8 mouse cellular contexts compared by ENCODE assay signal in genomic region chr4:53196058-53196771, GRCm38 (mm10). TPM values are rescaled to one million over a fixed set of nuclear protein-coding genes. Genes with fewer than 3 reads are reported as not detected.
A peak's percentile ranks its signal among the peaks of the same experiment; 100 is the strongest.
DNase-seq lines count a peak whose midpoint lies in the region; ATAC-seq and TF ChIP-seq lines count a peak whose summit lies in the region.

No protein-coding gene starts in this region.

- 15% methylated on average over 24 of the region's 24 CpGs for WGBS in forebrain, embryonic 14.5 days
- WGBS in liver, embryonic 15.5 days (ENCODE audit: insufficient replicate concordance): 22% methylated on average over 24 of the region's 24 CpGs
- 20% methylated on average over 24 of the region's 24 CpGs for WGBS in neural tube, embryonic 11.5 days
- 15% methylated on average over 24 of the region's 24 CpGs for WGBS in stomach, embryonic 16.5 days

- ATAC-seq in forebrain, embryonic 14.5 days: peak; percentile 99
- ATAC-seq in liver, embryonic 15.5 days (ENCODE audit: insufficient read depth): peak; percentile 79
- ATAC-seq in neural tube, embryonic 11.5 days (ENCODE audit: insufficient read depth, low FRiP score, low TSS enrichment): peak; percentile 96
- peak; percentile 96 for ATAC-seq in stomach, embryonic 16.5 days (ENCODE audit: insufficient read depth, low FRiP score)

- peak; percentile 91 for DNase-seq in cerebellum, adult 11-12 months
- DNase-seq in forebrain, embryonic 14.5 days (ENCODE audit: low spot score): peak; percentile 97
- peak; percentile 94 to 95 for DNase-seq in heart, postnatal 10 days
- DNase-seq in kidney, postnatal 4 days: peak; percentile 93
- peak; percentile 90 for DNase-seq in neural tube, embryonic 11.5 days (ENCODE audit: low spot score)

- TF ChIP-seq POLR2A in ES-Bruce4 (IDR thresholded peaks at IDR 0.05; ENCODE audit: insufficient read depth, low read length): no peak

- H3K36me3 ChIP-seq in ES-Bruce4 (ENCODE audit: control insufficient read depth, insufficient read depth, low read length, poor library complexity, severe bottlenecking): no peaks in the 10 kb centered on the region
- H3K36me3 ChIP-seq in forebrain, embryonic 14.5 days (ENCODE audit: control insufficient read depth, insufficient read depth, low read length): no peaks in the 10 kb centered on the region
- H3K36me3 ChIP-seq in liver, embryonic 15.5 days (replicated peaks): no peaks in the 10 kb centered on the region
- no peaks in the 10 kb centered on the region for H3K36me3 ChIP-seq in neural tube, embryonic 11.5 days (ENCODE audit: control insufficient read depth, insufficient read depth, low read length)
- no peaks in the 10 kb centered on the region for H3K36me3 ChIP-seq in stomach, embryonic 16.5 days (ENCODE audit: control insufficient read depth, insufficient read depth, low read length)

- intact Hi-C loops in heart, postnatal 10 days (cut with DNase I): loop anchor here (1.0 to 2.0 kb wide), 2 partner anchors 23 to 36 kb away; no protein-coding TSS in a partner anchor

- no peak overlapping the region for H3K9ac ChIP-seq in ES-Bruce4 (ENCODE audit: low read depth, poor library complexity, severe bottlenecking)
- H3K9ac ChIP-seq in forebrain, embryonic 14.5 days (ENCODE audit: low read length): peak overlapping the region; percentile 41; the same call in 1 of the 2 replicates
- no peak overlapping the region for H3K9ac ChIP-seq in liver, embryonic 15.5 days
- peak overlapping the region; percentile 16 for H3K9ac ChIP-seq in neural tube, embryonic 11.5 days (ENCODE audit: low read length)
- H3K9ac ChIP-seq in stomach, embryonic 16.5 days (ENCODE audit: low read length): peak overlapping the region; percentile 58

- no peak for TF ChIP-seq CTCF in ES-Bruce4 (IDR thresholded peaks at IDR 0.05; ENCODE audit: low read depth, low read length)

- TF ChIP-seq EP300 in ES-Bruce4 (IDR thresholded peaks at IDR 0.05; ENCODE audit: insufficient read depth, low read depth, low read length): 0 out of 2 replicates have a peak, but pooled peaks have one; percentile 13

- peak overlapping the region; percentile 21 for H3K4me3 ChIP-seq in ES-Bruce4 (ENCODE audit: low read depth, low read length)
- peak overlapping the region; percentile 38 for H3K4me3 ChIP-seq in forebrain, embryonic 14.5 days (ENCODE audit: low read depth, low read length)
- peak overlapping the region; percentile 44 for H3K4me3 ChIP-seq in liver, embryonic 15.5 days (replicated peaks)
- H3K4me3 ChIP-seq in neural tube, embryonic 11.5 days (ENCODE audit: low read depth, low read length): peak overlapping the region; percentile 11
- H3K4me3 ChIP-seq in stomach, embryonic 16.5 days (replicated peaks; ENCODE audit: low read length): peak overlapping the region; percentile 52

- H3K27me3 ChIP-seq in ES-Bruce4 (ENCODE audit: control insufficient read depth, insufficient read depth, low read length, poor library complexity, severe bottlenecking): no peaks in the 10 kb centered on the region
- H3K27me3 ChIP-seq in forebrain, embryonic 14.5 days (replicated peaks; ENCODE audit: control insufficient read depth, insufficient read depth, low read length): no peaks in the 10 kb centered on the region
- H3K27me3 ChIP-seq in liver, embryonic 15.5 days: no peaks in the 10 kb centered on the region
- no peaks in the 10 kb centered on the region for H3K27me3 ChIP-seq in neural tube, embryonic 11.5 days (ENCODE audit: control insufficient read depth, insufficient read depth, low read length)
- no peaks in the 10 kb centered on the region for H3K27me3 ChIP-seq in stomach, embryonic 16.5 days (ENCODE audit: control insufficient read depth, insufficient read depth, low read length)

- no peaks in the 10 kb centered on the region for H3K4me1 ChIP-seq in ES-Bruce4 (ENCODE audit: control insufficient read depth, insufficient read depth, low read length)
- peaks cover 6% of the 10 kb centered on the region; the same call in 1 of the 2 replicates for H3K4me1 ChIP-seq in forebrain, embryonic 14.5 days (ENCODE audit: control insufficient read depth, insufficient read depth, low read length)
- H3K4me1 ChIP-seq in liver, embryonic 15.5 days (replicated peaks): peaks cover 11% of the 10 kb centered on the region
- H3K4me1 ChIP-seq in neural tube, embryonic 11.5 days (ENCODE audit: control insufficient read depth, insufficient read depth, low read length): no peaks in the 10 kb centered on the region
- H3K4me1 ChIP-seq in stomach, embryonic 16.5 days (ENCODE audit: control insufficient read depth, insufficient read depth, low read length): no peaks in the 10 kb centered on the region

- no peaks in the 10 kb centered on the region for H3K9me3 ChIP-seq in ES-Bruce4 (replicated peaks; ENCODE audit: control insufficient read depth, insufficient read depth, low read length, poor library complexity, severe bottlenecking)
- no peaks in the 10 kb centered on the region for H3K9me3 ChIP-seq in forebrain, embryonic 14.5 days (replicated peaks; ENCODE audit: control insufficient read depth, low read length)
- H3K9me3 ChIP-seq in liver, embryonic 15.5 days (replicated peaks): no peaks in the 10 kb centered on the region
- H3K9me3 ChIP-seq in neural tube, embryonic 11.5 days (ENCODE audit: control insufficient read depth, low read length): no peaks in the 10 kb centered on the region
- H3K9me3 ChIP-seq in stomach, embryonic 16.5 days (replicated peaks; ENCODE audit: control insufficient read depth, low read length): no peaks in the 10 kb centered on the region

- peak overlapping the region; percentile 47 for H3K4me2 ChIP-seq in forebrain, embryonic 14.5 days (ENCODE audit: low read length)
- H3K4me2 ChIP-seq in liver, embryonic 15.5 days: peak overlapping the region; percentile 55
- H3K4me2 ChIP-seq in neural tube, embryonic 11.5 days (ENCODE audit: low read depth): peak overlapping the region; percentile 15; the same call in 1 of the 2 replicates
- peak overlapping the region; percentile 51 for H3K4me2 ChIP-seq in stomach, embryonic 16.5 days (ENCODE audit: low read depth, low read length)

- H3K27ac ChIP-seq in ES-Bruce4 (ENCODE audit: insufficient read depth, low read length): no peak overlapping the region
- H3K27ac ChIP-seq in forebrain, embryonic 14.5 days (ENCODE audit: low read depth, low read length): no peak overlapping the region
- H3K27ac ChIP-seq in liver, embryonic 15.5 days (replicated peaks): no peak overlapping the region
- H3K27ac ChIP-seq in neural tube, embryonic 11.5 days (ENCODE audit: low read depth, low read length): no peak overlapping the region
- 0 out of 2 replicates have a peak overlapping the region, but pooled peaks have one; percentile 20 for H3K27ac ChIP-seq in stomach, embryonic 16.5 days (ENCODE audit: low read length)

RNA-seq across cellular contexts. Expression of gene Abca1, which starts 36.5 kb away (rescaled TPM):
- 2.4 and 2.6 TPM in 2 replicates for polyA plus RNA-seq in ES-Bruce4 (2011; ENCODE audit: insufficient read depth, insufficient read length, low read depth, missing spikeins)
- 9.6 and 12.3 TPM in 2 replicates for polyA plus RNA-seq in forebrain, embryonic 14.5 days (2014; fragmentation: Nextera tagmentation; extraction: Ambion mirVana)
- total RNA-seq in heart, postnatal 10 days (2021): 10 to 100 TPM; 16.1 to 18.2 TPM
- 11.5 and 14.8 TPM in 2 replicates for polyA plus RNA-seq in liver, embryonic 15.5 days (2015; fragmentation: Nextera tagmentation; extraction: Ambion mirVana)
- 9.2 and 11.0 TPM in 2 replicates for polyA plus RNA-seq in neural tube, embryonic 11.5 days (2014; fragmentation: Nextera tagmentation; extraction: Ambion mirVana)
- polyA plus RNA-seq in stomach, embryonic 16.5 days (2015; fragmentation: Nextera tagmentation; extraction: Ambion mirVana): 4.9 and 6.1 TPM in 2 replicates

Comparison
In these comparisons a context has a peak if more than half of its experiments do, and no peak if none do; other contexts are left out.
1. H3K9ac ChIP-seq: peak in forebrain, embryonic 14.5 days (single experiment), neural tube, embryonic 11.5 days (single experiment) and stomach, embryonic 16.5 days (single experiment); none in ES-Bruce4 (single experiment) and liver, embryonic 15.5 days (single experiment).
2. Peak in every context shown above with its lines, with median percentiles within 50 percentile points of each other: H3K4me3 ChIP-seq, DNase-seq, ATAC-seq and H3K4me2 ChIP-seq.